Mouse (Mus musculus): ENCODE measurements around the gene Fasn. TPM values are rescaled to one million over a fixed set of nuclear protein-coding genes. Genes with fewer than 3 reads are reported as not detected.

Gene Fasn
- polyA plus RNA-seq, 1 experiment from 2014 or later, result 16.0 TPM

DNA sequence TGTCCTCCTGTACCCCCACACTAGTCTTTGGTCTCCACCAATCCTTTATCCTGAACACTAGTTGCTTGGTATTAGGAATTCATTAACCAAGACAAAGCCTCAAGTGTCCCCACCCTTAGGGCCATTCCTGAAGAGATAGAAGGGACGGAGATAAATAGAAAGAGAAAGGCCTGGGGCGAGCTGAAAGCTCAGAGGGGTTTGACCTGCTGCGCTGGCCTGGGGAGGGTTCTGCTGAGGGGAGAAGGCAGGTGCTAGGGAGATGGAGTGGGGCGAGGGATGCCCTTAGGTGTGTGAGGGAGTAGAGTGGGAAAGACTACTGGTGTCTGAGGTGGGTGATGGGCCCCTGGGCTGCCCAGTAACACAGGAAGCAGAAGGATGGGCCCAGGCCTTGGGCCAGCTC lies 29.4 kb upstream of the Fasn start:
- no peak for ATAC-seq (ENCODE audit: low FRiP score, low TSS enrichment)
- TF ChIP-seq EP300 (optimal IDR thresholded peaks at IDR 0.05) (no peak), CTCF (IDR thresholded peaks at IDR 0.05; ENCODE audit: low read depth) (no peak)
- no peak overlapping the region for H3K9ac ChIP-seq (ENCODE audit: low read length)

DNA sequence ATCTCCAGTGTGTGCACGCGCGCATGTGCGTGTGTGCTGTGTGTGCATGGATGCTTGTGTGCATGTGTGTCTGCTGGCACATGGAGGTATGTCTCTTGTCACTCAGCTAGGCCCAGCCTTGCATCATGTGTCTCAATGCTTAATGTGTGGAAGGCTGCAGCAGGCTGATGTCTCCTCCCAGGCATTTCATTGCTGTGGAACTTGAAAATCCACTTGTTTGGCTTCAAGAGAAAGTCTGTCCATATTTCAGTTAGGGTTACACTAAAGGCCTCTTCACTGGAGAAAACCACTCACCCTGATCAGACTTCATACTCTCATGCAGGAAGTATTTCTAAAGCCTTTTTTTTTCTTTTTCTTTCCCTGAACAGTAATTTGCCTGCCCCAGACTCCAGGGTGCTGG lies 28.8 kb upstream of the Fasn start:
- Histone ChIP-seq H3K27me3 (ENCODE audit: control insufficient read depth, insufficient read depth, low read length) (no peaks in the 10 kb centered on the region), H3K9ac (ENCODE audit: low read length) (no peak overlapping the region), H3K4me3 (ENCODE audit: low read depth, low read length) (no peak overlapping the region), H3K4me1 (replicated peaks; ENCODE audit: control insufficient read depth, insufficient read depth) (peaks cover 6% of the 10 kb centered on the region; the same call in 1 of the 2 replicates), H3K36me3 (ENCODE audit: control insufficient read depth, insufficient read depth, low read length) (no peaks in the 10 kb centered on the region), H3K4me2 (replicated peaks; ENCODE audit: low read depth) (no peak overlapping the region), H3K9me3 (ENCODE audit: control insufficient read depth, low read length) (no peaks in the 10 kb centered on the region), H3K27ac (replicated peaks) (peak overlapping the region; percentile 88)
- no peak for TF ChIP-seq CTCF (IDR thresholded peaks at IDR 0.05; ENCODE audit: low read depth)
- no peak for TF ChIP-seq EP300 (optimal IDR thresholded peaks at IDR 0.05)
- WGBS, result 83% methylated on average over 4 of the region's 4 CpGs
- DNase-seq (ENCODE audit: low spot score), result no peak
- no peak for ATAC-seq (ENCODE audit: low FRiP score, low TSS enrichment)

More for the DNA sequence above, 29.4 kb upstream of the Fasn start:
- Histone ChIP-seq H3K4me1 (replicated peaks; ENCODE audit: control insufficient read depth, insufficient read depth) (peaks cover 6% of the 10 kb centered on the region; the same call in 1 of the 2 replicates), H3K9me3 (ENCODE audit: control insufficient read depth, low read length) (no peaks in the 10 kb centered on the region), H3K4me3 (ENCODE audit: low read depth, low read length) (no peak overlapping the region), H3K36me3 (ENCODE audit: control insufficient read depth, insufficient read depth, low read length) (no peaks in the 10 kb centered on the region), H3K27me3 (ENCODE audit: control insufficient read depth, insufficient read depth, low read length) (no peaks in the 10 kb centered on the region), H3K4me2 (replicated peaks; ENCODE audit: low read depth) (no peak overlapping the region), H3K27ac (replicated peaks) (peak overlapping the region; percentile 76)
- 73% methylated on average over 4 of the region's 4 CpGs for WGBS
- DNase-seq (ENCODE audit: low spot score), result no peak

GRCm38 (mm10) chr11:120852083-120852935 lies 28.0 kb upstream of the Fasn start:
- Histone ChIP-seq H3K4me2 (replicated peaks; ENCODE audit: low read depth) (no peak overlapping the region), H3K27me3 (ENCODE audit: control insufficient read depth, insufficient read depth, low read length) (no peaks in the 10 kb centered on the region), H3K36me3 (ENCODE audit: control insufficient read depth, insufficient read depth, low read length) (no peaks in the 10 kb centered on the region), H3K9ac (ENCODE audit: low read length) (no peak overlapping the region), H3K4me3 (ENCODE audit: low read depth, low read length) (no peak overlapping the region), H3K9me3 (ENCODE audit: control insufficient read depth, low read length) (no peaks in the 10 kb centered on the region), H3K27ac (replicated peaks) (peak overlapping the region; percentile 88), H3K4me1 (replicated peaks; ENCODE audit: control insufficient read depth, insufficient read depth) (peaks cover 6% of the 10 kb centered on the region; the same call in 1 of the 2 replicates)
- no peak for TF ChIP-seq EP300 (optimal IDR thresholded peaks at IDR 0.05)
- TF ChIP-seq CTCF (IDR thresholded peaks at IDR 0.05; ENCODE audit: low read depth), result no peak
- no peak for ATAC-seq (ENCODE audit: low FRiP score, low TSS enrichment)
- 51% methylated on average over 11 of the region's 11 CpGs for WGBS
- DNase-seq (ENCODE audit: low spot score), result peak; percentile 57

- Histone ChIP-seq H3K4me3 (ENCODE audit: low read depth, low read length) (no peak overlapping the region), H3K36me3 (ENCODE audit: control insufficient read depth, insufficient read depth, low read length) (no peaks in the 10 kb centered on the region), H3K9ac (ENCODE audit: low read length) (no peak overlapping the region), H3K27ac (replicated peaks) (peak overlapping the region; percentile 88), H3K27me3 (ENCODE audit: control insufficient read depth, insufficient read depth, low read length) (no peaks in the 10 kb centered on the region), H3K9me3 (ENCODE audit: control insufficient read depth, low read length) (no peaks in the 10 kb centered on the region), H3K4me1 (replicated peaks; ENCODE audit: control insufficient read depth, insufficient read depth) (peaks cover 6% of the 10 kb centered on the region; the same call in 1 of the 2 replicates), H3K4me2 (replicated peaks; ENCODE audit: low read depth) (no peak overlapping the region)
- DNase-seq (ENCODE audit: low spot score) (no peak), ATAC-seq (ENCODE audit: low FRiP score, low TSS enrichment) (no peak)
- no peak for TF ChIP-seq EP300 (optimal IDR thresholded peaks at IDR 0.05)
- TF ChIP-seq CTCF (IDR thresholded peaks at IDR 0.05; ENCODE audit: low read depth), result no peak
- 65% methylated on average over 2 of the region's 2 CpGs for WGBS
Measured at GRCm38 (mm10) chr11:120851582-120851981, 27.2 kb upstream of the Fasn start.

GRCm38 (mm10) chr11:120851132-120851531 lies 26.8 kb upstream of the Fasn start:
- Histone ChIP-seq H3K4me3 (ENCODE audit: low read depth, low read length) (no peak overlapping the region), H3K4me2 (replicated peaks; ENCODE audit: low read depth) (no peak overlapping the region), H3K36me3 (ENCODE audit: control insufficient read depth, insufficient read depth, low read length) (no peaks in the 10 kb centered on the region), H3K27me3 (ENCODE audit: control insufficient read depth, insufficient read depth, low read length) (no peaks in the 10 kb centered on the region), H3K9ac (ENCODE audit: low read length) (no peak overlapping the region), H3K9me3 (ENCODE audit: control insufficient read depth, low read length) (no peaks in the 10 kb centered on the region), H3K4me1 (replicated peaks; ENCODE audit: control insufficient read depth, insufficient read depth) (peaks cover 6% of the 10 kb centered on the region; the same call in 1 of the 2 replicates), H3K27ac (replicated peaks) (peak overlapping the region; percentile 88)
- ATAC-seq (ENCODE audit: low FRiP score, low TSS enrichment) (peak; percentile 65), DNase-seq (ENCODE audit: low spot score) (no peak)
- TF ChIP-seq EP300 (optimal IDR thresholded peaks at IDR 0.05) (no peak), CTCF (IDR thresholded peaks at IDR 0.05; ENCODE audit: low read depth) (no peak)
- 37% methylated on average over 1 of the region's 1 CpGs for WGBS

Measured in stomach, postnatal 0 days (tissue).